Mouse (Mus musculus): ENCODE measurements around the gene Arf4.
A peak's percentile ranks its signal among the peaks of the same experiment; 100 is the strongest.
"Not testable (repeated sequence)": the region's sequence is repeated elsewhere in the genome, so short reads cannot be mapped to it uniquely, and the experiment has no call there.

Arf4 gene

DNA sequence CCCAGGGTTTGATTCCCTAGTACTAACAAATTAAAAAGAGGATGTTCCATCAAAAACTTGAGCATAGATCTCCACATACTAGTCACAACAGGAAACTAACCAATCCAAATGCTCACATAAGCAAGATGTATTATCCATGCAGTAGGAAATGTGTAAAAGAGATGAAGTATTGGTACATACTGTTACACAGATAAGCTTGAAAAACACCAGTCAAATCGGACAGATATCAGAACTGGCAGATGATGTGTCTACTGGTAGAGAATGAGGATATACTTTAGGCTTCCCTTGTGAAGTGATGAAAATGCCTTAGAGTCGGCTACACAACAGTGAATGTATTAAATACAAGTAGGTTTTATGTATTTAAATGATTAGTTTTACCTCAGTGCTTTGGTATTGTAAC lies 24.6 kb downstream of the Arf4 start:
- no peak for DNase-seq (ENCODE audit: low read depth, low spot score)

DNA sequence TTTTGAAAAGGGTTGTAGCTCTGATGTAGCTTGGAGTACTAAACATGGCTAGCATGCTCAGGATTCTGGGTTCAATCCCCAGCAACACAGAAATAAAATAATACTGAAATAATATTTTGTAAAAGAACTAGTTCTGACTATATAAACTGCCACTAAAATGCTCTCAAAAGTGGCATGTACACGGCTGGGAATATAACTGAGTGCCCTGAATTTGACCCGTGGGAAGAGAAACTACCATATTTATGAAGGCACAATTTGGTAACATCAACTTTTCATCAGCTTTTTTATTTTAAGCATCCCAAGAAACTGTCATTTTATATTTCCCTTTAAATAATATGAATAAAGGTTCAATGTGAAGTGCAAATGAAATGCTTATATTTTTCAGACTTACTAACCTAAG lies 26.0 kb downstream of the Arf4 start:
- no peak for DNase-seq (ENCODE audit: low read depth, low spot score)

DNA sequence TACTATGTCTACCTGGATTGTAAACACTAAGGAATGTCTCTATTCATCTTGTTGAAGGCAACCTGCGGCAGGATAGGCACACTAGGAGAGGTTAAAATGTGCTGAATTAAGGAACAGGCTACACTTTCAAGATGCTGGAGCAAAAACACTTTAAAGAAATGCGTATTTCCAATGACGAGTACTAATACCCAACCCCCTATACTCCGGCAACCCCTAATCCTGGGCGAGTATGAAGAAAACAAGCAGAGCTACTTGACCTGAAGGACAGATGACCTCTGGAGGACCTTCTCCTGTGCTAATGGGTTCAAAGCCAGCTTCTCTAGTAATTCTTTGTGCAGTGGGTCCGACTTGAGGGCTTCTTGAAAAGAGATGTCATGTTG lies 30.1 kb downstream of the Arf4 start:
- no peak for DNase-seq (ENCODE audit: low read depth, low spot score)

GRCm38 (mm10) chr14:26668371-26669291 lies 30.8 kb downstream of the Arf4 start:
- peak; percentile 64 for DNase-seq (ENCODE audit: low read depth, low spot score)

- peak; percentile 87 for DNase-seq (ENCODE audit: low read depth, low spot score)
These were observed 31.6 kb downstream of the Arf4 start, which contains the start of gene Pde12 for GRCm38 (mm10) chr14:26669292-26670073. Pde12 (minus strand) TSS chr14:26669883.

GRCm38 (mm10) chr14:26670964-26671363 lies 33.1 kb downstream of the Arf4 start:
- peak; percentile 44 for DNase-seq (ENCODE audit: low read depth, low spot score)

- not testable (repeated sequence) for DNase-seq (ENCODE audit: low read depth, low spot score)
These were observed 34.2 kb downstream of the Arf4 start for GRCm38 (mm10) chr14:26671870-26672615.

- not testable (repeated sequence) for DNase-seq (ENCODE audit: low read depth, low spot score)
These were observed 36.7 kb downstream of the Arf4 start for GRCm38 (mm10) chr14:26674476-26675169.

GRCm38 (mm10) chr14:26675371-26675770 lies 37.5 kb downstream of the Arf4 start:
- no peak for DNase-seq (ENCODE audit: low read depth, low spot score)

- DNase-seq (ENCODE audit: low read depth, low spot score), result no peak
These were observed 37.9 kb downstream of the Arf4 start for GRCm38 (mm10) chr14:26675791-26676190.

DNA sequence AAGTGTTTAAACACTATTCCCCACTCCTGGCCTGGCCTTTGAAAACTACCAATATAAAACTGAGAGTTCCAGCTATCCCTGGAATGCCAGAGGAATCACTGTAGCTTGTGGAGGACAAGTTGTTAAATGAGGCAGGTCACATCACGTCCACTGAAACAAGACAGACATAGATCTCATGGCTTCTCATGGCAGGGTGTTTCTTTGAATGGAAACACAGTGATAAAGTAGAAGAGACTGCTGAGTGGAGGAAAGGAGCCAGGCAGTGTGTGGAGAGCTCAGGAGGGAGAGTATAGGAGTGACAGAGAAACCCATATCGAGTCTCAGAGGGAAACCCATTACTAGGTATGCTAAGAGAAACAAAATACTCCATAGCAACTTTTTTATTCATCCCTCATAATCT lies 52.9 kb downstream of the Arf4 start:
- DNase-seq (ENCODE audit: low read depth, low spot score), result no peak

GRCm38 (mm10) chr14:26691363-26691762 lies 53.5 kb downstream of the Arf4 start:
- no peak for DNase-seq (ENCODE audit: low read depth, low spot score)

DNA sequence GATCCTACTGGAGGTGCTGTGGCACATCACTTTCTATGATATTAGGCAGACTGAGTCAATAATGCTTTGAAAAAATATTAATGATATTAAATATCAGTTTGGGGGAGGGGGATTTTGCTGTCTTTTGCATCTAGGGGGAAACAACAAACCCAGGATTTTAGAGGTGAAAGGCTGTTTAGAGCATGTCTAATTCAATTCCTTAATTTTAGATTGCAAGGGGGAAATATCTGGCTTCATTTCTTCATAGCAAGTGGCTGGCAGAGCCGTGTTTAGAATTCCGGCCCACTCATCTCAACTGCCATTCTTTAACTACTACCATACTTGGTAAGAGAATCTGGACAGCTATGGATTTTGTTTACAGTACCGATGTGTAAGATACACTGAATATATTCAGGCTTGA lies 55.1 kb downstream of the Arf4 start, which contains the start of gene Dnah12:
Dnah12 (plus strand) TSS at position 301 of the 400 bp plus-strand sequence.
- DNase-seq (ENCODE audit: low read depth, low spot score), result no peak

GRCm38 (mm10) chr14:26697912-26698311 lies 60.0 kb downstream of the Arf4 start:
- peak; percentile 64 for DNase-seq (ENCODE audit: low read depth, low spot score)

GRCm38 (mm10) chr14:26705246-26705645 lies 67.4 kb downstream of the Arf4 start:
- not testable (repeated sequence) for DNase-seq (ENCODE audit: low read depth, low spot score)

All from 3T3-L1 (cell line).